ENCODE assay signal across 15 mouse cellular contexts in the genomic region with DNA sequence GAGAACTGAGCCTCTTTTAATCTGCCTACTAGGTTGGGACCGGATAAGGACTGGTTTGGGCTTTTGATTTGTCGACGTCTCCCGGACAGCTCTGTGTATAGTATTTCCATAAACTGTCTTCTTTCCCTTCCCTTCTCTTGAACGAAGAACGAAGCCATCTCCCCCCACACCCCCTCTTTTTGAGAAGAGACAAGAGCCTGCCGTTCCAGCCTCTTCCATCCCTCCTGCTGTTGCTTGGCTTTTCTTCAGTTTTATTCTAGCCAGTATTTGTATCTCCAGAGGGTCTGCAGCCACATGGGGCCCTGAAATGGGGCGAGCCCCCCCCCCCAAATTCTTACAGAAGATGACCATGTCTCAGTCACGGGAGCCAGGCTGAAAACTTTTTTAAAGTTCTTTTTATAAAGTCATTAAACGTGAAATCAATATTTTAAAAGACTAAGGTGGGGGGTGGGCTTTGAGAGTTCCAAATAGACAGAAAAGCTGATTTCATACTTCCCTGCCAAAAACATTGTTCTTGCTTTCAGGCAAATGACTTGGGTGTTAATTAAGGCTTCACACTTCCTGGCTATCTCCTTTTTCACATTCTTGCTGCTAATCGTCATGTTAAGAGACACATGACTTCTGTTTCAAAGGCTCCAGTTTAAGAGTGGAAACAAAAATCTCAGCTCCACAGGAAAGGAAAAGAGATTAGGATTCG. TPM values are rescaled to one million over a fixed set of nuclear protein-coding genes. Genes with fewer than 3 reads are reported as not detected.
DNase-seq lines count a peak whose midpoint lies in the region; ATAC-seq and TF ChIP-seq lines count a peak whose summit lies in the region.
"Had no signal": no experiment of that assay in that cellular context is flagged by ENCODE, and none has a peak within 500 bp of the region (broad histone marks: within the 10 kb centered on the region; RNA-seq: fewer than 3 reads in every experiment).

No protein-coding gene starts in this region.

- H3K9ac ChIP-seq in heart, embryonic 11.5 days (ENCODE audit: low read depth, low read length) = no peak overlapping the region
- H3K9ac ChIP-seq: hindbrain, embryonic 15.5 days; lung, embryonic 15.5 days had no signal

- H3K9me3 ChIP-seq in heart, embryonic 11.5 days (replicated peaks; ENCODE audit: control insufficient read depth, low read length) = no peaks in the 10 kb centered on the region
- H3K9me3 ChIP-seq: hindbrain, embryonic 15.5 days; lung, embryonic 15.5 days had no signal

- TF ChIP-seq CTCF in spleen, adult 2 months (IDR thresholded peaks at IDR 0.05; ENCODE audit: extremely low read depth, insufficient read depth, insufficient read length, insufficient replicate concordance) = no peak
- no peak for TF ChIP-seq CTCF in embryonic fibroblast, embryonic 13.5 days (IDR thresholded peaks at IDR 0.05; ENCODE audit: borderline replicate concordance, insufficient read depth, low read length)

- 53% methylated on average over 12 of the region's 12 CpGs for WGBS in heart, embryonic 11.5 days (ENCODE audit: insufficient replicate concordance)
- 57% methylated on average over 12 of the region's 12 CpGs for WGBS in spleen, adult 2 months

- no peak for DNase-seq in heart, adult 9 months (ENCODE audit: low spot score in 2 of 2)
- DNase-seq in spleen, adult 2 months (ENCODE audit: low read depth in 1 of 2, low spot score in 2 of 2) = no peak
- no peak for DNase-seq in spleen, postnatal 36 days (ENCODE audit: low spot score in 2 of 2)
- DNase-seq in cerebellum, adult 11-12 months = no peak
- DNase-seq in embryo, embryonic 9.5 days (ENCODE audit: extremely low spot score) = no peak
- DNase-seq: cerebellum, adult 2 months; embryo, embryonic 11 days; gastrocnemius, postnatal 36 days; kidney, adult 8-10 months; layer of hippocampus, postnatal 36 days had no signal

- no peak overlapping the region for H3K4me2 ChIP-seq in heart, embryonic 11.5 days
- H3K4me2 ChIP-seq: hindbrain, embryonic 15.5 days; lung, embryonic 15.5 days had no signal

- no peaks in the 10 kb centered on the region for H3K36me3 ChIP-seq in heart, embryonic 11.5 days (ENCODE audit: control insufficient read depth, insufficient read depth, low read length)
- no peaks in the 10 kb centered on the region for H3K36me3 ChIP-seq in spleen, adult 2 months (ENCODE audit: control insufficient read depth, insufficient read depth, low read length)
- H3K36me3 ChIP-seq: hindbrain, embryonic 15.5 days; lung, embryonic 15.5 days had no signal

- H3K27ac ChIP-seq in heart, embryonic 11.5 days (ENCODE audit: low read depth, low read length) = 0 out of 2 replicates have a peak overlapping the region, but pooled peaks have one; percentile 3
- H3K27ac ChIP-seq in spleen, adult 2 months (ENCODE audit: insufficient read depth, low read length) = peak overlapping the region; percentile 81
- peak overlapping the region; percentile 60 for H3K27ac ChIP-seq in embryonic fibroblast, embryonic 13.5 days (ENCODE audit: insufficient read depth, low read length)
- H3K27ac ChIP-seq: hindbrain, embryonic 15.5 days had no signal

- H3K4me3 ChIP-seq in heart, embryonic 11.5 days (ENCODE audit: low read depth, low read length) = no peak overlapping the region
- H3K4me3 ChIP-seq in spleen, adult 2 months (ENCODE audit: extremely low read depth, insufficient read depth, insufficient read length) = no peak overlapping the region; the same call in 1 of the 2 replicates
- H3K4me3 ChIP-seq in embryonic fibroblast, embryonic 13.5 days (ENCODE audit: insufficient read depth, low read length) = no peak overlapping the region
- H3K4me3 ChIP-seq: hindbrain, embryonic 15.5 days; lung, embryonic 15.5 days; myocyte had no signal

- no peak for ATAC-seq in heart, embryonic 11.5 days (replicated peaks; ENCODE audit: insufficient number of reproducible peaks, low FRiP score, low TSS enrichment)

- no peaks in the 10 kb centered on the region for H3K27me3 ChIP-seq in heart, embryonic 11.5 days (ENCODE audit: control insufficient read depth, insufficient read depth, low read length)
- H3K27me3 ChIP-seq in spleen, adult 2 months (ENCODE audit: control insufficient read depth, insufficient read depth, low read length) = no peaks in the 10 kb centered on the region
- H3K27me3 ChIP-seq: hindbrain, embryonic 15.5 days; lung, embryonic 15.5 days had no signal

- TF ChIP-seq POLR2A in spleen, adult 2 months (IDR thresholded peaks at IDR 0.05; ENCODE audit: low read depth, low read length) = no peak
- TF ChIP-seq POLR2A in embryonic fibroblast, embryonic 13.5 days (IDR thresholded peaks at IDR 0.05; ENCODE audit: low read depth, low read length) = no peak

- peaks cover 6% of the 10 kb centered on the region; the same call in 1 of the 2 replicates for H3K4me1 ChIP-seq in heart, embryonic 11.5 days (ENCODE audit: control insufficient read depth, insufficient read depth, low read length)
- H3K4me1 ChIP-seq in spleen, adult 2 months (ENCODE audit: control insufficient read depth, insufficient read depth, insufficient read length) = peaks cover 11% of the 10 kb centered on the region; the same call in 1 of the 2 replicates
- H3K4me1 ChIP-seq in embryonic fibroblast, embryonic 13.5 days (ENCODE audit: control insufficient read depth, insufficient read depth, low read length) = peaks cover 15% of the 10 kb centered on the region
- H3K4me1 ChIP-seq: hindbrain, embryonic 15.5 days had no signal

RNA-seq across cellular contexts. Expression of a gene that starts 55.3 kb away (rescaled TPM):
- polyA plus RNA-seq in heart, embryonic 11.5 days (2014; fragmentation: Nextera tagmentation; extraction: Ambion mirVana) = 488 and 525 TPM in 2 replicates
- polyA plus RNA-seq in spleen, adult 2 months (2012; rRNA removed) = 55.7 and 92.3 TPM in 2 replicates
- 720 and 799 TPM in 2 replicates for polyA plus RNA-seq in embryonic fibroblast, embryonic 13.5 days (2011; ENCODE audit: insufficient read length, low read depth, missing spikeins)

Comparison
In these comparisons a context has a peak if more than half of its experiments do, and no peak if none do; other contexts are left out.
1. H3K27ac ChIP-seq: peak in every context shown above with its lines; median percentile 81 in spleen, adult 2 months; 60 in embryonic fibroblast, embryonic 13.5 days; 3 in heart, embryonic 11.5 days.